42 mouse cellular contexts compared by ENCODE assay signal in the genomic region with DNA sequence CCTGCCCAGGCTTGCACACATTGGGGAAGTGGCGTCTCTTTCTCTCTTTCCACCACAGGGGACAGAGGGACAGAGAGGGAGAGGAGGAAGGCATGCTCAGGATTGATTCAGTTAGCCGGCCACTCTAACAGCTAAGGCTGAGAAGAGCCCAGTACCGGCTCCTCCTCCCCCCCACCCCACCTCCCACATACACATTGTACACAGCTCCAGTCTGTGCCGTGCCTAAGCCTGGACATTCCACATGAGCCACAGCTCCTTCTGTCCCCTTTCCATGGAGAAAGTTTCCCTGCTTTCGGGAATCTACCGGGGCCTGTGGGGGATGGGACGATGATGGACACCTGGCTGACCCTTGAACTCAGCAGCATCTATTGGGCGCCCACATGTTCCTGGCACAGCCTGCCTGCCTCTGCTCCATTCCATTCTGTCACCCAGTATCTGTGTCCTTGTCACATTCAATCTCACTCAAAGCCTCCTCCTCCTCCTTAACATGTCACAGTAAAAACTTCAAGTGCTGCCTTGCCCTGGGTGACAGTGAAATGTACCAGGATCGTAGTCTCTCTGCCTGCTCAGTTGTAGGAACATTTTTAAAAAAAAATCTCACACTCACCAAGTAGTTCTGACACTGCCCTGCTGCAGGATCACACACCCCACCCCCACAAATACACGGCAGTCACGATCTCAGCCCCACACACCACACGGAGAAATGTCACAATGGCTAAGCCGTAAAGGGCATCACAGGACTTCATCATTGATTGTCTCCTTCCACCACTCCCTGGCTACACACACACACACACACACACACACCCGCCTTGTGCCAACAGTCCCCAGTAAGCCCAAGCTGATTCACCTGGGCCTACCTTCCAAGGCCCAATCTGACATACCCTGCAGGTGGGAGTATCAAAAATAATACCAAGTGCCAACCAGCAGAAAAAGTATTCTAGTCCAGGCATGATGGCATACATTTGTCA. TPM values are rescaled to one million over a fixed set of nuclear protein-coding genes. Genes with fewer than 3 reads are reported as not detected.
A peak's percentile ranks its signal among the peaks of the same experiment; 100 is the strongest.
DNase-seq lines count a peak whose midpoint lies in the region; ATAC-seq and TF ChIP-seq lines count a peak whose summit lies in the region.
"Had no signal": no experiment of that assay in that cellular context is flagged by ENCODE, and none has a peak within 500 bp of the region (broad histone marks: within the 10 kb centered on the region; RNA-seq: fewer than 3 reads in every experiment).

No protein-coding gene starts in this region.

- peak overlapping the region; percentile 59 for H3K9ac ChIP-seq in heart, embryonic 14.5 days (ENCODE audit: low read length)
- H3K9ac ChIP-seq in kidney, embryonic 14.5 days (ENCODE audit: low read depth, low read length), result no peak overlapping the region
- no peak overlapping the region for H3K9ac ChIP-seq in kidney, embryonic 16.5 days (replicated peaks; ENCODE audit: low read length)
- no peak overlapping the region for H3K9ac ChIP-seq in stomach, postnatal 0 days (ENCODE audit: low read length)
- H3K9ac ChIP-seq: forebrain, embryonic 13.5 days; hindbrain, embryonic 13.5 days; limb, embryonic 12.5 days; neural tube, embryonic 15.5 days had no signal

- H3K9me3 ChIP-seq in heart, embryonic 14.5 days (ENCODE audit: control insufficient read depth, low read length), result no peaks in the 10 kb centered on the region
- no peaks in the 10 kb centered on the region for H3K9me3 ChIP-seq in kidney, embryonic 14.5 days (ENCODE audit: control insufficient read depth, low read length)
- no peaks in the 10 kb centered on the region for H3K9me3 ChIP-seq in kidney, embryonic 16.5 days (ENCODE audit: low read length)
- H3K9me3 ChIP-seq in stomach, postnatal 0 days (ENCODE audit: control insufficient read depth, low read length), result no peaks in the 10 kb centered on the region
- H3K9me3 ChIP-seq: forebrain, embryonic 13.5 days; hindbrain, embryonic 13.5 days; limb, embryonic 12.5 days; neural tube, embryonic 15.5 days had no signal

- H3K4me3 ChIP-seq in heart, embryonic 14.5 days (ENCODE audit: control insufficient read depth in 1 of 2, insufficient read depth in 1 of 2, low read depth in 1 of 2, low read length in 2 of 2), result no peak overlapping the region
- H3K4me3 ChIP-seq in kidney, embryonic 14.5 days (ENCODE audit: low read length), result no peak overlapping the region
- no peak overlapping the region for H3K4me3 ChIP-seq in kidney, embryonic 16.5 days (ENCODE audit: low read length)
- no peak overlapping the region for H3K4me3 ChIP-seq in stomach, postnatal 0 days (ENCODE audit: low read depth, low read length)
- H3K4me3 ChIP-seq: forebrain, embryonic 13.5 days; hindbrain, embryonic 13.5 days; limb, embryonic 12.5 days; neural tube, embryonic 15.5 days had no signal

- H3K36me3 ChIP-seq in heart, embryonic 14.5 days (ENCODE audit: control insufficient read depth, insufficient read depth, low read length), result peaks cover 46% of the 10 kb centered on the region
- peaks cover 28% of the 10 kb centered on the region for H3K36me3 ChIP-seq in kidney, embryonic 14.5 days (ENCODE audit: control insufficient read depth, insufficient read depth, low read length)
- peaks cover 33% of the 10 kb centered on the region for H3K36me3 ChIP-seq in kidney, embryonic 16.5 days (ENCODE audit: insufficient read depth, low read length)
- peaks cover 6% of the 10 kb centered on the region; the same call in 1 of the 2 replicates for H3K36me3 ChIP-seq in stomach, postnatal 0 days (ENCODE audit: control insufficient read depth, insufficient read depth, low read length)
- H3K36me3 ChIP-seq: neural tube, embryonic 15.5 days had no signal

- 33% methylated on average over 14 of the region's 14 CpGs for WGBS in heart, embryonic 14.5 days
- WGBS in kidney, embryonic 14.5 days, result 61% methylated on average over 14 of the region's 14 CpGs
- 60% methylated on average over 14 of the region's 14 CpGs for WGBS in kidney, embryonic 16.5 days
- 71% methylated on average over 14 of the region's 14 CpGs for WGBS in stomach, postnatal 0 days

- no peaks in the 10 kb centered on the region for H3K27me3 ChIP-seq in heart, embryonic 14.5 days (ENCODE audit: control insufficient read depth, insufficient read depth, low read length)
- H3K27me3 ChIP-seq in kidney, embryonic 14.5 days (ENCODE audit: control insufficient read depth, insufficient read depth, low read length), result no peaks in the 10 kb centered on the region
- H3K27me3 ChIP-seq in kidney, embryonic 16.5 days (ENCODE audit: insufficient read depth, low read length), result no peaks in the 10 kb centered on the region
- H3K27me3 ChIP-seq in stomach, postnatal 0 days (ENCODE audit: control insufficient read depth, insufficient read depth, low read length), result no peaks in the 10 kb centered on the region
- H3K27me3 ChIP-seq: CH12.LX; forebrain, embryonic 13.5 days; hindbrain, embryonic 13.5 days; limb, embryonic 12.5 days; neural tube, embryonic 15.5 days had no signal

- H3K27ac ChIP-seq in heart, embryonic 14.5 days (replicated peaks in 1 of 2; ENCODE audit: control insufficient read depth in 1 of 2, insufficient read depth in 1 of 2, low read depth in 2 of 2, low read length in 2 of 2), result peak overlapping the region; percentile 58 to 90
- no peak overlapping the region for H3K27ac ChIP-seq in kidney, embryonic 14.5 days (ENCODE audit: low read depth, low read length)
- H3K27ac ChIP-seq in kidney, embryonic 16.5 days (ENCODE audit: low read length), result no peak overlapping the region
- H3K27ac ChIP-seq in stomach, postnatal 0 days (replicated peaks), result no peak overlapping the region
- H3K27ac ChIP-seq: forebrain, embryonic 13.5 days; hindbrain, embryonic 13.5 days; limb, embryonic 12.5 days; macrophage; neural tube, embryonic 15.5 days had no signal

- no peak for DNase-seq in frontal cortex, postnatal 10 days (ENCODE audit: low spot score in 2 of 2)
- DNase-seq in heart, postnatal 10 days, result no peak
- peak; percentile 39 for DNase-seq in stomach, postnatal 0 days (ENCODE audit: low spot score)
- no peak for DNase-seq in cerebellum, postnatal 14 days
- DNase-seq: adrenal gland, adult 2 months; adrenal gland, postnatal 36 days; cerebellum, adult 2 months; cerebellum, postnatal 25 days; gastrocnemius, postnatal 25 days; kidney, adult 9 months; kidney, postnatal 25 days; lung, adult 2 months; lung, postnatal 10 days; midbrain, embryonic 14.5 days; right cerebral cortex, adult 18-20 months; spleen, adult 18-20 months; thymus, adult 18-20 months; thymus, postnatal 25 days had no signal

- TF ChIP-seq EP300 in stomach, postnatal 0 days (optimal IDR thresholded peaks at IDR 0.05), result no peak

- peaks cover 20 to 38% of the 10 kb centered on the region in 2 experiments for H3K4me1 ChIP-seq in heart, embryonic 14.5 days (ENCODE audit: control insufficient read depth in 2 of 2, insufficient read depth in 2 of 2, low read length in 2 of 2)
- no peaks in the 10 kb centered on the region for H3K4me1 ChIP-seq in kidney, embryonic 14.5 days (ENCODE audit: control insufficient read depth, insufficient read depth, low read length)
- H3K4me1 ChIP-seq in kidney, embryonic 16.5 days (ENCODE audit: insufficient read depth, low read length), result no peaks in the 10 kb centered on the region
- H3K4me1 ChIP-seq in stomach, postnatal 0 days (replicated peaks; ENCODE audit: control insufficient read depth, insufficient read depth), result no peaks in the 10 kb centered on the region
- H3K4me1 ChIP-seq: forebrain, embryonic 13.5 days; hindbrain, embryonic 13.5 days; limb, embryonic 12.5 days; neural tube, embryonic 15.5 days had no signal

- intact Hi-C loops in heart, postnatal 10 days (cut with DNase I), result no loop called here

- H3K4me2 ChIP-seq in heart, embryonic 14.5 days (ENCODE audit: low read length), result peak overlapping the region; percentile 29
- no peak overlapping the region for H3K4me2 ChIP-seq in kidney, embryonic 14.5 days (replicated peaks; ENCODE audit: low read depth, low read length)
- no peak overlapping the region for H3K4me2 ChIP-seq in kidney, embryonic 16.5 days (replicated peaks; ENCODE audit: low read depth, low read length)
- H3K4me2 ChIP-seq in stomach, postnatal 0 days (replicated peaks; ENCODE audit: low read depth), result no peak overlapping the region
- H3K4me2 ChIP-seq: forebrain, embryonic 13.5 days; hindbrain, embryonic 13.5 days; limb, embryonic 12.5 days; neural tube, embryonic 15.5 days had no signal

- TF ChIP-seq CTCF in stomach, postnatal 0 days (IDR thresholded peaks at IDR 0.05; ENCODE audit: low read depth), result no peak

- ATAC-seq in frontal cortex, adult (ENCODE audit: low TSS enrichment), result peak; percentile 91
- peak; percentile 58 for ATAC-seq in heart, embryonic 14.5 days (ENCODE audit: insufficient number of reproducible peaks, insufficient read depth, low FRiP score, low read depth)
- ATAC-seq in kidney, embryonic 14.5 days (ENCODE audit: low FRiP score, low TSS enrichment), result 0 out of 2 replicates have a peak, but pooled peaks have one; percentile 32
- no peak for ATAC-seq in kidney, embryonic 16.5 days (ENCODE audit: low FRiP score, low TSS enrichment)
- ATAC-seq in stomach, postnatal 0 days (ENCODE audit: low FRiP score, low TSS enrichment), result peak; percentile 68
- ATAC-seq: activated CD4-positive, CD25-positive, alpha-beta regulatory T cell, adult 4 months; forebrain, embryonic 13.5 days; intestine, postnatal 0 days had no signal

RNA-seq across cellular contexts. Expression of gene Mef2d, which starts 20.7 kb away (rescaled TPM):
- 52.1 and 52.7 TPM in 2 replicates for polyA plus RNA-seq in heart, embryonic 14.5 days (2014; fragmentation: Nextera tagmentation; extraction: Ambion mirVana)
- total RNA-seq in heart, postnatal 10 days (2021), result 100 to 1,000 TPM; 121 to 133 TPM
- polyA plus RNA-seq in kidney, embryonic 14.5 days (2014; fragmentation: Nextera tagmentation; extraction: Ambion mirVana), result 12.6 and 21.8 TPM in 2 replicates
- 16.9 and 20.2 TPM in 2 replicates for polyA plus RNA-seq in kidney, embryonic 16.5 days (2015; fragmentation: Nextera tagmentation; extraction: Ambion mirVana)
- 10.6 and 13.0 TPM in 2 replicates for polyA plus RNA-seq in stomach, postnatal 0 days (2015; fragmentation: Nextera tagmentation; extraction: Ambion mirVana)

RNA-seq across cellular contexts. Expression of gene Iqgap3, which starts 39.7 kb away (rescaled TPM):
- polyA plus RNA-seq in heart, embryonic 14.5 days (2014; fragmentation: Nextera tagmentation; extraction: Ambion mirVana), result 22.8 and 26.4 TPM in 2 replicates
- 10 to 100 TPM; 15.6 to 19.3 TPM for total RNA-seq in heart, postnatal 10 days (2021)
- 15.5 and 20.9 TPM in 2 replicates for polyA plus RNA-seq in kidney, embryonic 14.5 days (2014; fragmentation: Nextera tagmentation; extraction: Ambion mirVana)
- polyA plus RNA-seq in kidney, embryonic 16.5 days (2015; fragmentation: Nextera tagmentation; extraction: Ambion mirVana), result 20.9 and 23.6 TPM in 2 replicates
- polyA plus RNA-seq in stomach, postnatal 0 days (2015; fragmentation: Nextera tagmentation; extraction: Ambion mirVana), result 3.8 and 4.5 TPM in 2 replicates
- total RNA-seq: monocyte, adult 5-6 weeks had no signal

RNA-seq across cellular contexts. Expression of gene Ttc24, which starts 43.3 kb away (rescaled TPM):
- polyA plus RNA-seq in heart, embryonic 14.5 days (2014; fragmentation: Nextera tagmentation; extraction: Ambion mirVana), result not detected in 2 replicates
- not detected for total RNA-seq in heart, postnatal 10 days (2021)
- not detected in 2 replicates for polyA plus RNA-seq in kidney, embryonic 14.5 days (2014; fragmentation: Nextera tagmentation; extraction: Ambion mirVana)
- polyA plus RNA-seq in kidney, embryonic 16.5 days (2015; fragmentation: Nextera tagmentation; extraction: Ambion mirVana), result not detected in 2 replicates
- not detected in 2 replicates for polyA plus RNA-seq in stomach, postnatal 0 days (2015; fragmentation: Nextera tagmentation; extraction: Ambion mirVana)
- total RNA-seq: adrenal gland, adult 2 months; adrenal gland, postnatal 36 days; CH12.LX; ES-E14; gastrocnemius, adult 18-20 months; gastrocnemius, postnatal 25 days; heart, postnatal 14 days; layer of hippocampus, adult 18-20 months; layer of hippocampus, postnatal 10 days; left cerebral cortex, adult 18-20 months; left cerebral cortex, postnatal 25 days; liver, adult 2 months; megakaryocyte-erythroid progenitor cell, adult 5-6 weeks; monocyte, adult 5-6 weeks had no signal
- polyA plus RNA-seq: activated CD4-positive, CD25-positive, alpha-beta regulatory T cell, adult 4 months; adrenal gland, adult 2 months; C2C12; cerebellum, adult 2 months; forebrain, embryonic 13.5 days; hindbrain, embryonic 13.5 days; intestine, postnatal 0 days; limb, embryonic 12.5 days; liver, adult 2 months; lung, adult 2 months; macrophage; midbrain, embryonic 14.5 days; neural tube, embryonic 15.5 days; stomach, embryonic 16.5 days had no signal

Comparison
In these comparisons a context has a peak if more than half of its experiments do, and no peak if none do; other contexts are left out.
1. H3K27ac ChIP-seq: peak in heart, embryonic 14.5 days (2 of 2); none in kidney, embryonic 14.5 days (single experiment), kidney, embryonic 16.5 days (single experiment) and stomach, postnatal 0 days (single experiment).